Mouse (Mus musculus) lung, adult 18-20 months (tissue): ENCODE data around the gene Txndc12.
A peak's percentile ranks its signal among the peaks of the same experiment; 100 is the strongest.

Experiments
- DNase-seq, 2 experiments: peaks; one replicate each; pipeline ENCODE4 v3.0.0; 2022; ENCODE audit warnings: mixed read lengths in 2 of 2

Txndc12 gene

DNA sequence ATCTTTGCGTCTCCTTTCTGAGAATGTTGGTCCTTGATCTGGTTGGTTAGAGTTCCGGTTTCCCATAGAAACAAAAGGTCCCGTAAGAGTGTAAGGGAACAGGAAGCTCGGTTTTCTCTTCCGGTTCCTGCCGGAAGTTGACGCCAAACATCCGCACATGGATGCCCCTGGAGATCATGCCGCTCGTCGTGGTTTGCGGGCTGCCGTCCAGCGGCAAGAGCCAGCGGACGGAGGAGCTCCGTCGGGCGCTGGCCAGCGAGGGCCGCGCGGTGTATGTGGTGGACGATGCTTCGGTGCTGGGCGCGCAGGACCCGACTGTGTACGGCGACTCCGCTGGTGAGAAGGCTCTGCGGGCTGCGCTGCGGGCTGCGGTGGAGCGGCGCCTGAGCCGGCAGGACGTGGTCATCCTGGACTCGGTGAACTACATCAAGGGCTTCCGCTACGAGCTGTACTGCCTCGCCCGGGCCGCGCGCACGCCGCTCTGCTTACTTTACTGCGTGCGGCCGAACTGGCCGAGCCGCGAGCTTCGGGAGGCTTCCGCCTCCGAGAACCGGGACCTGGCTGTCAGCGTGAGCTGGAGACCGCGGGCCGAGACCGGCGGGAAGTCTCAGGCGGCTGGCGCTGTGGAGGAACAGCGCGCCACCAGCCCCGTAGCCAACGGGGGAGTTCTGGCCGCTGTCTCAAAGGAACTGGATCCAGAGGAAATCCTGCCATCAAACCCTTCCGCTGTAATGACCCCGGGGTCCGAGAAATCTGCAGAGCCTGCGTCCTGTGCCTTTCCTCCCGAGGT is 13.5 kb downstream of the Txndc12 start, which contains the start of gene Kti12:
TSS of gene Kti12 (plus strand) at position 71 of the 790 bp plus-strand sequence.
- peak; percentile 87 to 90 for DNase-seq

DNA sequence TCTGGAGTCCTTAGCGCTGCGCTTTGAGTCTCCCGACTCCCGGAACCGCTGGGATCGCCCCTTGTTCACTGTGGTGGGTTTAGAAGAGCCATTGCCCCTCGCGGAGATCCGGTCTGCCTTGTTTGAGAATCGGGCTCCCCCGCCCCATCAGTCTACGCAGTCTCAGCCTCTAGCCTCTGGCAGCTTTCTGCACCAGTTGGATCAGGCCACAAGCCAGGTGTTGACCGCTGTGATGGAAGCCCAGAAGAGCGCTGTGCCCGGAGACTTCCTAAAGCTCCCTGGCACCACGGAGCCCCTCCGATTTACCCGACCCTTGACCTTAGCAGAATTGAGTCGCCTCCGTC is 14.1 kb downstream of the Txndc12 start, which contains the start of gene A730015C16Rik:
TSS of gene A730015C16Rik (minus strand) at position 115 of the 344 bp plus-strand sequence.
- peak in 1 of 2 experiments; percentile 20 for DNase-seq

DNA sequence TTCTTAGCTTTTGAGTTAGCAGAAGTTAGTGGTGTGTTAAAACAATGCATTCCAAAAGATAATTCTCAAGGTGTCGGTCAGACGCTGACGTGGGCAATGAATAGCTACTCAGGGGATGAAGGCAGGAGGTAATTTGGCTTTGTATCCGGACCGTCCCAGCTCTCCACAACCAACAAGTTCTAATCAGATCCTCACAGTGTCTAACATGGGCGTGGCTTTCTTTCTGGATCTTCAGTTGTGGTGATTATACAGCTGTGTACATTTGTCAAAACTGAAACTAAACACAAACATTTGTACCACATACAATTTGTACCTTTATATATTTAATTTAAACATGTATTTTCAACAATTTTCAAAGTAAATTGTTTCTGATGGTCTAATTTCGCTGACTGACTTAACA is 32.4 kb downstream of the Txndc12 start:
- DNase-seq, result no peak

DNA sequence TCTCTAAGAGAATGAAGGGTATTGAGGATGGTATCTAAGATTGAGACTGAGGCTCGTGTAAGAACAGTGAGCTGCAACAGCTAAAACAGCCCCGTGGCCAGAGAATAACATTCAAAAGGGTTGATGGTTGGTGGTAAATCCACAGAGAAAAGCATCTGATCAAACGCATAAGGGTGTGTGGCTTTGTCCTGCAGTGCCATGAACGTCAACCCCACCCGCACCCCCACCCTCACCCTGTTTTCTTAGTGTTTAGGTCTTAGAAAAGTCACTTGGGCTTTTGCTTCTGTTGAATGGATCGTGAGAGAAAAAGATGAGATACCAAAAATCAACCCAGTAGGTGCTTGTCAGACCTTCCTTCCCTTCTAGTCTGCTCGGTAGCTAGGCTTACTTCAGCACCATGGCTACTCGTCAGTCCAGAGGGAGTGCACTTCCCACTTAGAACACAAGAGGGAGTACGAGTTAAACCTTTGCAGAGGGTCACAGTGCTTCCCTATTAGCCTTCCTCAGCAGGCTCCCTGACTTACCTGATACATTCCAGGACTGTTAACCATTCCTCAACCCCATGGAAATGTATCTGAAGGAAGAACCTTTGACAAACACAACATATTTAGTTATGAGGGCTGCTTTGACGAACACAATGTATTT is 35.5 kb downstream of the Txndc12 start:
- DNase-seq, result peak; percentile 45 to 86

DNA sequence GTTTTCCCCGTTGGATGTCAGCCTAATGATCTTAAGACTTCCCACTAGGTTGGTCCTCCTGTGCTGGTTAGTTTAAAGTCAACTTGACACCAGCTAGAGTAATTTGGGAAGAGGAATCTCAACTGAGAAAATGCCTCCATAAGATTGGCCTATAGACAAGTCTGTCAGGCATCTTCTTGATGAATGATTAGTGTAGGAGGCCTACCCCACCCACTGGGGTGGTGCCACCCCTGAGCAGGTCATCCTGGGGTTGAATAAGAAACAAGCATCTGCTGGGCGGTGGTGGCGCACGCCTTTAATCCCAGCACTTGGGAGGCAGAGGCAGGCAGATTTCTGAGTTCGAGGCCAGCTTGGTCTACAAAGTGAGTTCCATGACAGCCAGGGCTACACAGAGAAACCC is 39.3 kb downstream of the Txndc12 start:
- no peak for DNase-seq

DNA sequence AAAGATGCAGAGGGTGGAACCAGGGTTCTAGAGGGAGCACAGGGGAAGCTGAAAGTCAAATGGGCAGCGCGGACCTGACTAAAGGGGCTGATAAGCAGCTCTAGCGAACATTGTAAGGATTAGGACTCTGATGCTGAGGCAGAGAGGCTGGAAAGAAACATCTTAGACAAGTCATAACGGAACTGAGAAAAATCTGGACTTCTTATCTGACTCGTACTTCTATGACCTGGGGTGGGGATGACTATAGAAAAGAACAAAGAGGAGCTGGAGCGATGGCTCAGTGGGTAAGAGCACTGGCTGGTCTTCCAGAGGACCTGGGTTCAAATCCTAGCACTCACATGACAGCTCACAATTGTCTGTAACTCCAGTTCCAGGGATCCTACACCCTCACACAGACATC is 43.5 kb downstream of the Txndc12 start:
- DNase-seq, result no peak

DNA sequence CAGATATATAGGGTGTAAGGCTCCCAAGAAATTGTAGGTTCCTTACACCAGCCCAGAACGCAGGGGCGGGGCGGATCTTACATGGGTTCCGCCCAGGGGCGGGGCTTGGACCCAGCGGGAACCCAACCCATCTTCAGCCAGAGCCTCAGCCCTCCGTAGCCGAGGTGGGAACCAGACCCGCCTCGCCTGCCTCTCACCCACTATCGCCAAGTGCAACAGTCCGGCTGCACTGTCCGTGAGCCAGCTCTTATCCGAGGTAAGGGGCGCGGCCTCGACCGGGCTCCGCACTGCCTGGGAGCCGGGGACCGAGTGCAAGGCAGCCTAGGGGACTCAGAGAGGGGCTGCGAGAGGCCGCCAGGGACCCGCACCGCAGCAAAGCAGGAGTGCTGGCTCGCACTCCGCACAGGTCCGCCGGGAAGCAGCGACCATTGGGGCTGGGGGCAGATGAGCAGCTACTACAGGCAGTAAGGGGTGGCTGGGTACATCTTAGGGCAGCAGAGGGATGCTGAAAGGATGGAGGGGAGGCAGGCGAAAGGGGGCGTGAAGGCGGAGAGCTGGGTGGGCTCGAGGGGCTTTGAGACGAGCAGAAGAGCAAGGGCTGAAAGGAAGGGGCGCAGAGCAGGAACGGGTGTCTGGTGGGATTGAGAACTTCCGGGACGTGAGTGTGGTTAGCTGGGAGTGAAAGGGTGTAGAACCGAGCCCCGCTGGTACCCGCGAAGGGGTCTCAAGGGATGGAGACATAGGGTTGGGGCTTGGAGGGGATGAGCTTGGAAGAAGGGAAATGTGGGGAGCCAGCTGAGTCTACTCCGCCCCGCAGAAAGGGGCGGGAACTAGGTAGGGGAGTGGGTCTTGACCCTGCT is 44.8 kb downstream of the Txndc12 start, which contains the start of gene Rab3b:
TSS of gene Rab3b (plus strand) at position 101 of the 860 bp plus-strand sequence.
- peak; percentile 47 to 57 for DNase-seq

DNA sequence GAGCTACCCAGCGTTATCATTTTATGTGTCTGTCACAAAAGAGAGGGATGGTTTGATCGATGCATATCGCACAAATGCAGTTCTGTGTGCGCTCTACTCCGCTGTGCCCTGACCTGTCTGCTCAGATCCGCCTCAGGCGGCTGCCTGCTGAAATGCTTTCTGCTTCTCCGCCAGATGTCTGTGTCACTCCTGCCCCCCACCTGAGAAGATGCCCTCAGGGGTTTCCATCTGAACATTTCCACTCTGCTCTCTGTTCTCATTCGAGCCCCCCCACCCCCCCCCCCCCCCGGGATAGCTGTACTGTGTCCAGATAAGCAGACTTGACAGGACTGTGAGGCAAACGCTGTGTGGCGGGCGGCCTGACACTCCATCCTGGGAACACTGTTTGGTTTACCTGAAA is 49.4 kb downstream of the Txndc12 start:
- DNase-seq, result no peak

DNA sequence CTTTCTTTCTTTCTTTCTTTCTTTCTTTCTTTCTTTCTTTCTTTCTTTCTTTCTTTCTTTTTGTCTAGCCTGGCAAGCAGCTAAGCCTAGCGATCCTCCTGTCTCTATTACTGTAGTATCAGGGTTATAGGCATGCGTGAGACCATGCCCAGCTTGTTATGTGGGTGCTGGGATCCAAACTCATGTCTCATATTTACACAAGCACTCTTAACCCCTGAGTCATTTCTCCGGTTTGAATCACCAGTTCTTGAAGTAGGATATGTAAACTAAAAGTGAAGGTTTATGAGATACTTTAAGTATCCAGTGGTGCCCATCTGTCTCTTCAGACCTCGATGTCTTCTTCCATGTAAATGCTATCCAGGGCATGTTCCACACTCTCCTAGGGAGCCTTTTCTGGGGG is 53.1 kb downstream of the Txndc12 start:
- no peak for DNase-seq

DNA sequence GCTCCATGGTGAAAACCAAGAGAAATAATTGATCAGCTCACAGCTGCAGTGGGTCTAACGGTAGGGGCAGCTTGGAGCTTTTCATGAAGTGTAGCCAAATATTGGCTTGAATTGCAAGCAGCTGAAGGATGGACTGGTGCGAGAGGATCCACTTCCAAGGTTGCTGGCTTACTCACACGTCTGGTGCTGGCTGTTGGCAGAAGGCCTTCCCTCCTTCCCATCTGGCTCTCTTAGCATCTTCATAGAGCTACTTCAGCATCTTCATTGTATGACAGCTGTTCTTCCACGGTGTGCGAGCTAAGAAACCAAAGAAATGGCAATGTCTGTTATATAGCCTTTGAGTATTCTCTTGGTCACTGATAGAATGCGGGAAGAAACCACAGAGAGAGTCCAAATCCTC is 56.5 kb downstream of the Txndc12 start:
- DNase-seq, result no peak

DNA sequence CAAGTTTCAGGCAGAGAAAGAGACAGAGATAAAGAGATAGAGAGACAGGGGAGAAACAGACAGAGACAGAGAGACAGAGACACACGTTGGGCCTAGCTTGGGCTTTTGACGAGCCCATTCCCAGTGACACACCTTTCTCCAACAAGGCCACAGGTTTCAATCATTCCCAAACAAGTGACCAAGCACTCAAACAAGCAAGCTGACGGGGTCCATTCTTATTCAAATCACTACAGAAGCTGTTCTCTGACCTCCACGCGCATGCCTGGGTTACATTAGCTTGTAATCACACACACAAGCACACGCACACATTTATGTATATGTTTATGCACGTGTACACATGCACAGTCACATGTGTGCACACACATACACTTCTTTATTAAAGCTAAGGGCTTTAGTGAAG is 66.0 kb downstream of the Txndc12 start:
- no peak for DNase-seq

DNA sequence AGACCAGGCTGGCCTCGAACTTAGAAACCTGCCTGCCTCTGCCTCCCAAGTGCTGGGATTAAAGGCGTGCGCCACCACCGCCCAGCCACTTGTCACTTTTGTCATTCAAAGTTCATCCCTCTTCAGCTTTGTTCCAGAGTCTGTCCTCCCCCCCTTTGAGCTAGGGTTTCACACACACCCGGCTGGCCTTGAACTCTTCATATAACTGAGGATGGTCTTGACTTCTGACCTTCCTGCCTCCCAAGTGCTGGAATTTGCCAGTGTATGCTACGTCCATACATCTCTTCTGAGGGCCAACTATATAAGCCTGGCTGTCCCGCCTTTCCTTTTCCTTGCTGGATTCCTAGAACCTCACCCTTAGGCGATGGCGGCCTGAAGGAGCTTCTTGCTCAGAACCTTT is 68.5 kb downstream of the Txndc12 start:
- DNase-seq, result no peak

DNA sequence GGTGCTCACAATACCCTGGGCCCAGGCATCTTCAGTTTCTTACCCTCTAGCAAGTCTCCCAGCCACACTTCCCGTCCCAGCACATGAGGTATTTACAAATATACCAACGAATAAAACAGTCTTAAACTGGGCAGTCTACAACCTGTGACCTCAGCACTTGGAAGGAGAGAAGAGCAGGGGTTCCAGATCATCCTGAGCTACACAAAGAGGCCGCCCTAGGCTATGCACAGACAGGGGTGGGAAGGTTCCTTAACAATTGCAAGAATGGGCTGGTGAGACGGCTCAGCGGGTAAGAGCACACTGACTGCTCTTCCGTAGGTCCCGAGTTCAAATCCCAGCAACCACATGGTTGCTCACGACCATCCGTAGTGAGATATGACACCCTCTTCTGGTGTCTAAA is 68.9 kb downstream of the Txndc12 start:
- DNase-seq, result no peak

DNA sequence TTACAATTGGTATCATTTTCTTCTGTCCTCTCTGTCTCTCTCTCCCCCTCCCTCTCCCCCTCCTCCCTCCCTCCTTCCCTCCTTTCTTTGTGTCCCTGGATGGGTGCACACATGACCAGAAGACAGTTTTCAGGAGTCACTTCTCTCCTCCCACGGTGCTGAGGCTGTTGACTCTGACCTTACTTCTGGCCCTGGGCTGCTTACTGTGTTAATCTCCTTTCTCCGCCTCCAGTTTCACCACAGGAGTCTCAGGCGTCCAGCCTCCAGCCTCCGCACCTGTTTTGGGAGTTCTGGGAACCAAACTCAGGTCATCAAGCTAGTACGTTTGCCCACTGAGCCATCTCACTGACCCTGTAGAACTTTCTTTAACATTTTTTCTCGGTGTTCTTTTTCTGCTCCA is 69.7 kb downstream of the Txndc12 start:
- DNase-seq, result no peak

DNA sequence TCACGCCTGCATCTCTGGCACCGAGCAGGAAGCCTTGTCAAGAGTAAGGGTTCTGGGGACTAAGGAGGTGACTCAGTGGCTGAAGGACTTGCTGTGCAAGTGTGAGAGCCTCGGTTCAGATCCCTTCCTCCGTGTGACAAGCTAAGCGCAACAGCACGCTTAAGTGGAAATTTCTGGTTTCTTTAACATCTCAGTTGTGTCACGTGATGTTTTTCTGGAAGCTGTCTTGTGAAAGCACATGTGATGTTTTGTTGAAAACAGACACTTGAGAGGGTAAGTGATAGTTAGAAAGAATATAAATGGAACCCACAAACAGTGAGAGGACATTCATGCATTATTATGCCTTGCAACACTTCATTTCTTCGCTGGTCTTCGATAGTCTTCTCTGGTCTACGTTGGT is 70.4 kb downstream of the Txndc12 start:
- DNase-seq, result no peak

DNA sequence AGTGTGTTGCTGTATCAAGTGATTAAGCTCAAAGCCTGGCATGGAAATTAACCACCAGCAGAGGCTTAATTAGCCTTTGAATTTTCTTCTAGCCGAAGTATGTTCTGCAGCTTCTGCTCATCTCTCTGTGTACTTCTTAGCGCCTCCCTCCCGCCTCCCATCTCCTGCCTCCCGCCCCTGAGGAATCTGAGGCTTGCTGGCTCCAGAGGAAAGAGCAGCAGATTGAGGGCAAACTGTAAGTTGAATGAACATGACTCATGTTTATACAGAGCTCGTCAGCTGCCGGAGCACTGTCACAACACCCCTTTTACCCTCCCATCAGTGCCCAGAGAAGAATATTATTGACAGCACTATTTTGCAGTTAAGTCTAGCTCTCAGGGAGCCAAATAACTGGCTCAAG is 71.5 kb downstream of the Txndc12 start:
- DNase-seq, result no peak

DNA sequence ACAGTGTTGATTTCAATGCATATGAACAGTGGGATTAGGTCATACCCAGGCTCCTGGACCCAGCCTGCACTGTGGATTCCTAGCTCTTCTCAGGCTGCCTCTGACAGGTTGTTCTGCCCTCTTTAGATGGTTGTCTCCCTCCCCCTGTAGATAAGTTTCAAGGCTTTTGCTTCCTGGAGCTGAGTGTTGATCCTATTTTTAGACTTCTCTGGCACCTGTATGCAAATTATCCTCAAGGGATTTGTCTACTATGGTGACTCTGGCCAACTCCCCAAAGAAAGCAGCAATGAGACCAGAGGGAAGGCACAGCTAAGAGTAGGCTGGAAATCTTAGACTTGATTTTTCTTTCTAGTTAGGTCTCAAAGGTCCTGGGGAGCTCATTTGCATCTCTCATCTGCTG is 73.1 kb downstream of the Txndc12 start:
- no peak for DNase-seq

DNA sequence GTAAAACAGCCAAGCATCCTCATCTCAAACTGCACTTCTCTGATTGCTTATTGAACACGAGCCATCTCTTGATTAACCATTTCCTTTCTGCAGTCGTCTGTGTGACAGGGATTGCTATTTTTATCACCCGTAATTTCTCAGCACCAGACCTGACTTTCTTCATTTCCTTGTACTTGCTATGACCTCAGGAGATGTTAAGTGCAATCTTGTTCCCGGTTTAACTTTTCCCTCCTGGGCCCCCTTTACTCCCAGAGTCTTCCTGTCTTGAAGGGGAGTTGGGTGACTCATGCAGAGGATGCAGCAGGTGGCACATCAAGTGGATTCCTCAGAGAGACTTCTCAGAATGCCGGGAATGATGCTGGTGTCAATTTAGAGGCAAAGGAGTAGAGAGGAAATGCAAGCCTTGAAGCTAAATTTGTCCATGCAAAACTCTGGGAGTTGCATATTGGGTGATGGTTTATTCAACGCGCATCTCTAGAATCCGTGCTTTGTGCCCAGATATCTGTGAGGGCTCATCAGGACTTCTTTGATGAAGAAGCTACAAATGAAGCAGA is 75.5 kb downstream of the Txndc12 start:
- DNase-seq, result no peak
